Mouse (Mus musculus): ENCODE data around the gene Dab2ip. TPM values are rescaled to one million over a fixed set of nuclear protein-coding genes. Genes with fewer than 3 reads are reported as not detected.

Gene Dab2ip
- polyA plus RNA-seq, 1 experiment from 2014 or later: 33.2 TPM

GRCm38 (mm10) chr2:35718662-35719061, 160.6 kb downstream of the Dab2ip start:
- Histone ChIP-seq H3K27me3 (ENCODE audit: control insufficient read depth, insufficient read depth, low read depth, low read length) (no peaks in the 10 kb centered on the region), H3K4me3 (ENCODE audit: low read depth, low read length) (no peak overlapping the region), H3K36me3 (ENCODE audit: control insufficient read depth, insufficient read depth, low read length) (peaks cover 42% of the 10 kb centered on the region), H3K4me1 (ENCODE audit: control insufficient read depth, insufficient read depth, low read length) (no peaks in the 10 kb centered on the region), H3K9me3 (replicated peaks; ENCODE audit: control insufficient read depth, low read length, poor library complexity, severe bottlenecking) (no peaks in the 10 kb centered on the region), H3K4me2 (ENCODE audit: low read length) (no peak overlapping the region), H3K27ac (ENCODE audit: low read length) (no peak overlapping the region), H3K9ac (ENCODE audit: low read depth, low read length) (no peak overlapping the region)
- ATAC-seq: no peak
- WGBS: 91% methylated on average over 9 of the region's 9 CpGs

GRCm38 (mm10) chr2:35719230-35720005, 161.4 kb downstream of the Dab2ip start:
- Histone ChIP-seq H3K27me3 (ENCODE audit: control insufficient read depth, insufficient read depth, low read depth, low read length) (no peaks in the 10 kb centered on the region), H3K9me3 (replicated peaks; ENCODE audit: control insufficient read depth, low read length, poor library complexity, severe bottlenecking) (no peaks in the 10 kb centered on the region), H3K27ac (ENCODE audit: low read length) (no peak overlapping the region), H3K36me3 (ENCODE audit: control insufficient read depth, insufficient read depth, low read length) (peaks cover 42% of the 10 kb centered on the region), H3K4me3 (ENCODE audit: low read depth, low read length) (no peak overlapping the region), H3K4me1 (ENCODE audit: control insufficient read depth, insufficient read depth, low read length) (no peaks in the 10 kb centered on the region), H3K4me2 (ENCODE audit: low read length) (no peak overlapping the region), H3K9ac (ENCODE audit: low read depth, low read length) (no peak overlapping the region)
- WGBS: 88% methylated on average over 12 of the region's 12 CpGs
- ATAC-seq: no peak

DNA sequence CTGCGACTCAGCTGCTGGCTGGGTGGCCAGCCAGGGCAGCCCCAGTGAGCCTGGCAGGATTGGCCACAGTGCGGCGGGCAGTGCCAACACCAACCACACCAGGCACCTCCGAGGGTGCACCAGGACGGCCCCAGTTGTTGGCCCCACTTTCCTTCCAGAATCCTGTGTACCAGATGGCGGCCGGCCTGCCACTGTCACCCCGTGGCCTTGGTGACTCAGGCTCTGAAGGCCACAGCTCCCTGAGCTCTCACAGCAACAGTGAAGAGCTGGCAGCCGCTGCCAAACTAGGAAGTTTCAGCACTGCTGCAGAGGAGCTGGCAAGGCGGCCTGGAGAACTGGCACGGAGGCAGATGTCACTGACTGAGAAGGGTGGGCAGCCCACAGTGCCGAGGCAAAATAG, 162.0 kb downstream of the Dab2ip start:
- peaks cover 42% of the 10 kb centered on the region for H3K36me3 ChIP-seq (ENCODE audit: control insufficient read depth, insufficient read depth, low read length)
- no peaks in the 10 kb centered on the region for H3K9me3 ChIP-seq (replicated peaks; ENCODE audit: control insufficient read depth, low read length, poor library complexity, severe bottlenecking)
- 91% methylated on average over 12 of the region's 12 CpGs for WGBS
- H3K9ac ChIP-seq (ENCODE audit: low read depth, low read length): no peak overlapping the region
- no peak for ATAC-seq
- H3K27me3 ChIP-seq (ENCODE audit: control insufficient read depth, insufficient read depth, low read depth, low read length): no peaks in the 10 kb centered on the region
- no peak overlapping the region for H3K4me2 ChIP-seq (ENCODE audit: low read length)
- H3K27ac ChIP-seq (ENCODE audit: low read length): no peak overlapping the region
- no peaks in the 10 kb centered on the region for H3K4me1 ChIP-seq (ENCODE audit: control insufficient read depth, insufficient read depth, low read length)
- H3K4me3 ChIP-seq (ENCODE audit: low read depth, low read length): no peak overlapping the region

DNA sequence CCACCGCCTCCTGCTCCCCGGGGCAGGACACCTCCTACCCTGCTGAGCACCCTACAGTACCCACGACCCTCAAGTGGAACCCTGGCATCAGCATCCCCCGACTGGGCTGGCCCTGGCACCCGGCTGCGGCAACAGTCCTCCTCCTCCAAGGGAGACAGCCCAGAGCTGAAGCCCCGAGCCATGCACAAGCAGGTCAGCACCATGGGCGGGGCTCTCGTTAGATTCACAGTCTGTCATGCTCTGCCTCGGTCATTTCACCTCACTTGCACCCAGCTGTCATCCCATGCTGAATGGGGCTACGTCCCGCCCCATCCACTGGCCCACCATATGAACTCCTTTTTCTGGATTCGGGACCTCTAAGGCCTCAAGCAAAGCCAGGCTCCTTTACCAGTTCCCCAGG, 162.5 kb downstream of the Dab2ip start:
- ATAC-seq: 0 out of 2 replicates have a peak, but pooled peaks have one; percentile 29
- no peak overlapping the region for H3K9ac ChIP-seq (ENCODE audit: low read depth, low read length)
- 87% methylated on average over 13 of the region's 13 CpGs for WGBS
- no peaks in the 10 kb centered on the region for H3K27me3 ChIP-seq (ENCODE audit: control insufficient read depth, insufficient read depth, low read depth, low read length)
- H3K27ac ChIP-seq (ENCODE audit: low read length): no peak overlapping the region
- H3K4me2 ChIP-seq (ENCODE audit: low read length): no peak overlapping the region
- H3K36me3 ChIP-seq (ENCODE audit: control insufficient read depth, insufficient read depth, low read length): peaks cover 42% of the 10 kb centered on the region
- no peak overlapping the region for H3K4me3 ChIP-seq (ENCODE audit: low read depth, low read length)
- H3K9me3 ChIP-seq (replicated peaks; ENCODE audit: control insufficient read depth, low read length, poor library complexity, severe bottlenecking): no peaks in the 10 kb centered on the region
- H3K4me1 ChIP-seq (ENCODE audit: control insufficient read depth, insufficient read depth, low read length): no peaks in the 10 kb centered on the region

DNA sequence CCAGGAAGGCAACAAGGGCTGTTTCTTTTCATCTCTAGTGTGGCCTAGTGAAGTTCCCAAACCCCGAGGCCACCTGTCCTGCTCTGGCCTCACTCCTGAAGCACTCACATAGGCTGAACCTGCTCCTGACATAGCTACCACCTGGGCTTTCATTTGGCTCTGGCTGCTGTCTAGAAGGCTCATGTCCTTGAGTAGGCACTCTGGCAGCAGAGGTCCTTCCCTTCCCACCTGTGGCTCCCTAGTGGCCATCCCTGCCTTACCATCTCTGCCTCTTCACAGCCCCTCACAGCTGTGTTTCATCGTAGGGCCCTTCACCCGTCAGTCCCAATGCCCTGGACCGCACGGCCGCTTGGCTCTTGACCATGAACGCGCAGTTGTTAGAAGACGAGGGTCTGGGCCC, 162.9 kb downstream of the Dab2ip start:
- ATAC-seq: no peak

DNA sequence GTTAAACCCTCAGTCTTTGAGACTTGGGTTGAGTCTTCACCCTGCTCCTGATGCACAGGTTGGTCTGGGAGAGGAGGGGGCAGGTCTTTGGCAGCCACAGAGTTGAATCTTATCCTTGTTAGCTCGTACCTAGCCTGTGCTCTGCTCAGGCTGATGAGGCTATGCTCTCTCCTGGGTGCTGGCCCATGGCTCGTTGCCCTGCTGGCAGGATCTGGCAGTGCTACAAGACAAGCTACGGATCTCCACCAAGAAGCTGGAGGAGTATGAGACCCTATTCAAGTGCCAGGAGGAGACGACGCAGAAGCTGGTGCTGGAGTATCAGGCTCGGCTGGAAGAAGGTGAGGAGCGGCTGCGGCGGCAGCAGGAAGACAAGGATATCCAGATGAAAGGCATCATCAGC, 164.8 kb downstream of the Dab2ip start:
- no peak overlapping the region for H3K9ac ChIP-seq (ENCODE audit: low read depth, low read length)
- peaks cover 35% of the 10 kb centered on the region for H3K36me3 ChIP-seq (ENCODE audit: control insufficient read depth, insufficient read depth, low read length)
- H3K4me1 ChIP-seq (ENCODE audit: control insufficient read depth, insufficient read depth, low read length): no peaks in the 10 kb centered on the region
- H3K27me3 ChIP-seq (ENCODE audit: control insufficient read depth, insufficient read depth, low read depth, low read length): no peaks in the 10 kb centered on the region
- no peak overlapping the region for H3K4me2 ChIP-seq (ENCODE audit: low read length)
- no peak overlapping the region for H3K4me3 ChIP-seq (ENCODE audit: low read depth, low read length)
- no peaks in the 10 kb centered on the region for H3K9me3 ChIP-seq (replicated peaks; ENCODE audit: control insufficient read depth, low read length, poor library complexity, severe bottlenecking)
- 90% methylated on average over 9 of the region's 9 CpGs for WGBS
- ATAC-seq: no peak
- H3K27ac ChIP-seq (ENCODE audit: low read length): no peak overlapping the region

More for the DNA sequence above, 162.9 kb downstream of the Dab2ip start:
- no peak overlapping the region for H3K4me2 ChIP-seq (ENCODE audit: low read length)
- H3K9me3 ChIP-seq (replicated peaks; ENCODE audit: control insufficient read depth, low read length, poor library complexity, severe bottlenecking): no peaks in the 10 kb centered on the region
- H3K27me3 ChIP-seq (ENCODE audit: control insufficient read depth, insufficient read depth, low read depth, low read length): no peaks in the 10 kb centered on the region
- no peaks in the 10 kb centered on the region for H3K4me1 ChIP-seq (ENCODE audit: control insufficient read depth, insufficient read depth, low read length)
- no peak overlapping the region for H3K27ac ChIP-seq (ENCODE audit: low read length)
- WGBS: 90% methylated on average over 9 of the region's 9 CpGs
- no peak overlapping the region for H3K4me3 ChIP-seq (ENCODE audit: low read depth, low read length)
- peaks cover 40% of the 10 kb centered on the region for H3K36me3 ChIP-seq (ENCODE audit: control insufficient read depth, insufficient read depth, low read length)
- no peak overlapping the region for H3K9ac ChIP-seq (ENCODE audit: low read depth, low read length)

DNA sequence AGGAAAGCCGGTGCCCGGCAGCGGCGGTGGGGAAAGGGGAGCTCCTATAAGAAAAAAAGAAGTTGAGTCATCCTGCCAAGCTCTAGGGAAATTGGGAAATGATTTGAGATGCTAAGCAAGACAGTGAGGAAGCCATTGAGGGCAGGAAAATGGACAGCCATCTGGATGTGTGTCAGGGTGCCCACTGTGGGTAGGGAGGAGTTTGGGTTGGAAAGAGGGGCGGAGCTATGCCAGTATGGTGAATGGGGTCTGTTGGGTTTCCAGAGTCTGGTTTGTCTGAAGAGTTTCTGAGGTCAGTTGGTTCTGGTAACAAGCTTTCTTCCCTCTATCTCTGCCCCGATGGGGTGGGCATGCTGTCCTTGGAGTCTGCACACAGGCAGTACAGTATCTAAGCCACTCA, 165.2 kb downstream of the Dab2ip start:
- Histone ChIP-seq H3K4me2 (ENCODE audit: low read length) (no peak overlapping the region), H3K9me3 (replicated peaks; ENCODE audit: control insufficient read depth, low read length, poor library complexity, severe bottlenecking) (no peaks in the 10 kb centered on the region), H3K9ac (ENCODE audit: low read depth, low read length) (no peak overlapping the region), H3K27ac (ENCODE audit: low read length) (no peak overlapping the region), H3K36me3 (ENCODE audit: control insufficient read depth, insufficient read depth, low read length) (peaks cover 36% of the 10 kb centered on the region), H3K27me3 (ENCODE audit: control insufficient read depth, insufficient read depth, low read depth, low read length) (no peaks in the 10 kb centered on the region), H3K4me3 (ENCODE audit: low read depth, low read length) (no peak overlapping the region), H3K4me1 (ENCODE audit: control insufficient read depth, insufficient read depth, low read length) (no peaks in the 10 kb centered on the region)
- ATAC-seq: no peak
- WGBS: 91% methylated on average over 6 of the region's 6 CpGs

DNA sequence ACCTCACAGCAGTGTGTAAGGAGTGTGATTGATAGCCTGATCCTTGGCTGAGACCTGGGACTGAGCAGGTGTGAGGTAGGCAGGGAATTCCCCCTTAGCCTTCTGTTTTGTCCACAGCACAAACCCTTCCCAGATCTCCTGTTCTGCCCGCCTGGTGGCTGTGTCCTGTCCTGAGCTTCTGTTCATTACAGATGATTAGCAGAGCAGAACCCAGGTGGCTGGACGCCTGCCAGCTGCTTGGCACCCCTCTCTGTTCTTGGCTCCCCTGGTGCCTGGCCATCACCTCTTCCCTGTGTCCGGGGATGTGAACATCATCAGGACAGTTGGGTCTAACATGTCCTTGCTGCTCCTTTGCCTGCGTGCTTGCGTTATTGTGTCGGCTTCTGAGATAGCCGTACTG, 165.6 kb downstream of the Dab2ip start:
- no peaks in the 10 kb centered on the region for H3K4me1 ChIP-seq (ENCODE audit: control insufficient read depth, insufficient read depth, low read length)
- H3K9me3 ChIP-seq (replicated peaks; ENCODE audit: control insufficient read depth, low read length, poor library complexity, severe bottlenecking): no peaks in the 10 kb centered on the region
- no peak overlapping the region for H3K4me3 ChIP-seq (ENCODE audit: low read depth, low read length)
- no peak overlapping the region for H3K27ac ChIP-seq (ENCODE audit: low read length)
- no peak for ATAC-seq
- no peaks in the 10 kb centered on the region for H3K27me3 ChIP-seq (ENCODE audit: control insufficient read depth, insufficient read depth, low read depth, low read length)
- peaks cover 36% of the 10 kb centered on the region for H3K36me3 ChIP-seq (ENCODE audit: control insufficient read depth, insufficient read depth, low read length)
- WGBS: 75% methylated on average over 7 of the region's 7 CpGs
- H3K9ac ChIP-seq (ENCODE audit: low read depth, low read length): no peak overlapping the region
- no peak overlapping the region for H3K4me2 ChIP-seq (ENCODE audit: low read length)

DNA sequence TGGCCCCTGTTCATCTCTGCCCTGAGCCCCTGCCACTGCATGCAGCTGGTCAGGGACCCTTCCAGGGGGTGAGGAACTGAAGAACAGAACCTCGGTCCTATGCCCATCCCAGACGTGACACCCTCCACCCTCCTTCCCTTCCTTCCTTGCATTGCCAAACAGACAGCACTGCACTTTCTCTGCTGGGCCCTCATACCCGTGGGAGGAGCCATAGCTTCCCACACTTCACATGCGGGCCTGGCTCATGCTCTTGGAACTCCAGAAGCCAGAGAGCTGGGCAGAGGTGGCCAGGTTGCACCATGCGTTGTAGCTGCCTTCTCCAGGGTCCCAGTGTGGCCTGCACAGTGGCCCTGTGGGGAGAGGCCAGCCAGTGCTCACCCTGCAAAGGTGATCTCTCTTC, 170.6 kb downstream of the Dab2ip start:
- no peak for ATAC-seq
- 50% methylated on average over 5 of the region's 5 CpGs for WGBS
- H3K4me1 ChIP-seq (ENCODE audit: control insufficient read depth, insufficient read depth, low read length): peaks cover 6% of the 10 kb centered on the region; the same call in 1 of the 2 replicates
- H3K27ac ChIP-seq (ENCODE audit: low read length): peak overlapping the region; percentile 65; the same call in 1 of the 2 replicates
- no peak overlapping the region for H3K4me3 ChIP-seq (ENCODE audit: low read depth, low read length)
- no peak overlapping the region for H3K4me2 ChIP-seq (ENCODE audit: low read length)
- no peaks in the 10 kb centered on the region for H3K9me3 ChIP-seq (replicated peaks; ENCODE audit: control insufficient read depth, low read length, poor library complexity, severe bottlenecking)
- H3K27me3 ChIP-seq (ENCODE audit: control insufficient read depth, insufficient read depth, low read depth, low read length): no peaks in the 10 kb centered on the region
- H3K36me3 ChIP-seq (ENCODE audit: control insufficient read depth, insufficient read depth, low read length): peaks cover 12% of the 10 kb centered on the region; the same call in 1 of the 2 replicates
- no peak overlapping the region for H3K9ac ChIP-seq (ENCODE audit: low read depth, low read length)
